Mouse (Mus musculus): Measurements from ENCODE around the gene 1700057G04Rik.

1700057G04Rik gene

GRCm38 (mm10) chr9:92387404-92387803 is 78.2 kb downstream of the 1700057G04Rik start:
- no peak for DNase-seq

- DNase-seq, result no peak
Observed at GRCm38 (mm10) chr9:92402628-92403027, 93.5 kb downstream of the 1700057G04Rik start.

Measured in kidney, adult 11 months (tissue).